Mouse (Mus musculus): ENCODE measurements around the gene Arhgef17.

Arhgef17 gene

DNA sequence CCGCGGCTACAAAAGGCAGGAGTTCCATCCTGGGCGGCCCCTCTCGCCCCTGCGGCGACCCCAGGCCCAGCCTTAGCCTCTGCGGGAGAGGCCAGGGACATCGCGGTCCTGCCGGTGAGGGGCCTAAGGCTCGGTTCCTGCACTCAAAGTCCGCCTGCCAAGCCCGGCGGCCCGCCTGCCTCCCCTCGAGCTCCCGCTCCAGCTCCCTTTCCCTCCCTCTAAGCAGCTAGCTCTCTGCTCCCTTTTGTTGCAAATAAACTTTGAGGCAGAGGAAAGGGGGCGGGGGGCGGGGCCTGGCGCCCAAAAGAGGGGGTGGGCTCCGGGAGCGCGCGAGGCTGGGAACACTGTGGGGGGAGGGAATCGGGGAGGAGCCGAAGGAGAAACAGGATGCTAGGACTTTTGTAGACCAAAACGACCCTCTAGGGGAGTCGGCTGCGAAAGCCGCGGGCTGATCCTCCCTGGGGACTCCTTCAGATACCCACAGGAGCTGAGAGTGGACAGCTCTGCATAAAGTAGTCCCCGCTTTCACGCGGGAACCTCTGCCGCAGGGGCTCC is at the start of gene Arhgef17:
TSS of gene Arhgef17 (minus strand) at position 182 of the 555 bp plus-strand sequence.
- peak; percentile 92 for DNase-seq (ENCODE audit: low read depth, low spot score)

- no peak for DNase-seq (ENCODE audit: low read depth, low spot score)
Observed at GRCm38 (mm10) chr7:100979175-100979574, 47.3 kb upstream of the Arhgef17 start.

DNA sequence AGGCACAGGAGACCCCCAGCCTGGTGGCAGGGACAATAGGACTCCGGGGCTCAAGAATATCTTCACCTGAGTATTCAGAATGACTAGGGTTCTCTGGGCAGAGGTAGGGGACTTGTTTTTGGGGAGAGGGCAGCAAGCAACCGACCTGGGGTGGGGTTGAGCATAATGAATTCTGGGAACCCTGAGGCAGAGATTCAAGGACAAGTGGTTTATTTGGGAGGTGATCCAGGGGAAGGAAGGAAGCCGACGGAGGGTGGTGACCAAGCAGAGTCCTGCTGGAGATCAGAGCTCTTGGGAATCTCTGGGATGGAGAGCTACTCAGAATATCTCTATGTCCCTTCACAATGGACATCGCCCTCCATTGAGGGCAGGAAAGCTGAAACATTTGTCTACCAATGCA is 46.3 kb upstream of the Arhgef17 start:
- no peak for DNase-seq (ENCODE audit: low read depth, low spot score)

DNA sequence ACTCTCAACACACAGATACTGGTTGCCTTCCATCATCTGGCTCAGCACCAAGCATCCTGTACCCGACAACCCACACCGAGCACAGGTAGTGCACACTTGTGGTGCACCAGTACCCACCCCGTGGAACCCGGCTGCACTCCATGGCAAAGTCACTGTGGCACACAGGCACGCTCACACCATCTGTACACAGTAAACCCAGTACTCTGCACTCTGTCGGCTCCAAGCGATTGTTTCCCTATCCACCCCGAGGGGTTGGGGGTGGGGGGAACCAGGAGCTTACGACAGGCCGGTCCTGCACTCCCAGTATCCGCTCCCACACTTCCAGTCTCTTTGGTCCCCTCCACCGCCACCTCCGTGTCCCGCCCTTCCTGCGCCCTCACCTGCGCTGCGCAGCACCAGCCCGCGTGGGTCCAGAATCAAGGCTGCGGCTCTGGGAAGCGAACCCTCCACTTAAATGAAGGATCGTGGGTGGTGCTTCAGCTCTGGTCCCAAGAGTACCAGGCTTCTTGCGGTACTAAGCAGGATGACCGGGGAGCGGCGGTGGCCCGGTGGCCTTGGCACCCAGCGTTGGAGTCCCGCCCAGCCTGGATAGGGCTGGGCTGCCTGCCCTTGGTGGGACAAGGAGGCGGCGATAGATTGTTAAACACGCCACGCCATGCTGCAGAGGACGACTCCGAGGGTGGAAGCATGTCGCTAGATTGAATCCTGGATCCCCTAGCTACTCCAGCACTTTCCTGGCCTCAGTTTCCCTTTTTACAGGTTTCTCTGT is 42.4 kb upstream of the Arhgef17 start, which contains the start of gene P2ry6:
TSS of gene P2ry6 (minus strand) at position 515 of the 769 bp plus-strand sequence.
- DNase-seq (ENCODE audit: low read depth, low spot score) = no peak

GRCm38 (mm10) chr7:100972875-100973274 is 41.0 kb upstream of the Arhgef17 start:
- DNase-seq (ENCODE audit: low read depth, low spot score) = no peak

- DNase-seq (ENCODE audit: low read depth, low spot score) = no peak
Observed at GRCm38 (mm10) chr7:100968874-100969659, 37.2 kb upstream of the Arhgef17 start.

GRCm38 (mm10) chr7:100968376-100968775 is 36.5 kb upstream of the Arhgef17 start:
- no peak for DNase-seq (ENCODE audit: low read depth, low spot score)

DNA sequence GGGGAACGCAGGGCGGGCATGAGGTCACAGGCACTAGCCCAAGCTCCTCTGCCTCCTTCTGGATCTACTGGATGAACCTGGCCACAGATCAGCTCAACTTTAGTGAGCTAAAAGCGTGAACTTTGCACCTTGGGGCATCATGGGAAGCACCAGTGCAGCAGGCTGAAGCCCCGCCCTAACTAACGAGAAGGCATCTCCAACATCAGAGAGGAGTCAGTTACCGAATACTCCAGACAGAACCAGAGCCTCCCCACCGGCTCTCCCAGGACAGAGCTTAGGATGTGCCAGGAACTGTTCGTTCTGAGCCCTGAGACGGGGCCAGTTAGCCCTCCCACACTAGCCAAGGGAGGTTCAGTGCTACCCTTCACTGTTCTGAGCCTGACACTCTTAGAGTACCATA is 35.9 kb upstream of the Arhgef17 start:
- no peak for DNase-seq (ENCODE audit: low read depth, low spot score)

GRCm38 (mm10) chr7:100966014-100966413 is 34.1 kb upstream of the Arhgef17 start:
- DNase-seq (ENCODE audit: low read depth, low spot score) = no peak

- peak; percentile 59 for DNase-seq (ENCODE audit: low read depth, low spot score)
Observed at GRCm38 (mm10) chr7:100965079-100965478, 33.2 kb upstream of the Arhgef17 start.

- no peak for DNase-seq (ENCODE audit: low read depth, low spot score)
Observed at GRCm38 (mm10) chr7:100964242-100964641, 32.3 kb upstream of the Arhgef17 start.

DNA sequence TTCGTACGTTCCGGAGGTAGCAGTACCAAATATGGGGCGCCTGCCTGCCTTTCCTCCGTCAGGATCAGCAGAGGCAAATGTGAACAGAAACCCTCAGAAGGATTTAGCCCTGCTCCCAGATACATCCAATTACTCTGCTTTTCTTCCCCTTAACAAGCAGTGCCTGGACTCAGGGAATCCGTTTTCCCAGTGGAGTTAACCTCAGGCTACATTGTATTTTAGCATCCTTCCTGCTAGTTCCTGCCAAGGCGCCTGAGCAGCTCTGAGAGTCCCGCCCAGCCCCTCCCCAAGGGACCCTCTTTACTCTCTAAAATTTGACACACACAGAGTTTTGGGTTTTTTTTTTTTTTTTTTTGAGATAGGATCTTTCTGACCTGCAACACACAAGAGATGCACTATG is 31.5 kb upstream of the Arhgef17 start:
- no peak for DNase-seq (ENCODE audit: low read depth, low spot score)

DNA sequence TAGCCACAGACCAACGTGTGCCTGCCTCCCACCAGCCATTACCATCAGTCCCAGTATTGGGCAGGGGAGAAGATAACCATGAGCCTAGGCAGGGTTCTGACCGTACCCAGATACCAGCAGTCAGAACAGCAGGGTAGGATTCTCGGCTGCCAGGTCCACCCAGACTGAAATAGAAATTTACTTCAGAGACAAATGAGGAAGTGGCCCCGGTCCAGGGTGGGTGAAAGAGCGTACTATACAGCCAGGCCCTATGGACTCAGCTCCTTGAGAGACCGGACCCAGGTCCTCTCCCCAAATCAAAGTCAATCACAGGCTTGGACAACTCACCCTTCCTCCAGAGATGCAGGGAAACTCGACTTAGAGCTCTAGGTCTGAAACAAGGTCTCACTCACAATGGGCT is 29.2 kb upstream of the Arhgef17 start:
- DNase-seq (ENCODE audit: low read depth, low spot score) = no peak

GRCm38 (mm10) chr7:100960462-100960861 is 28.6 kb upstream of the Arhgef17 start:
- DNase-seq (ENCODE audit: low read depth, low spot score) = no peak

GRCm38 (mm10) chr7:100958426-100958825 is 26.5 kb upstream of the Arhgef17 start:
- peak; percentile 31 for DNase-seq (ENCODE audit: low read depth, low spot score)

GRCm38 (mm10) chr7:100952686-100953085 is 20.8 kb upstream of the Arhgef17 start:
- DNase-seq (ENCODE audit: low read depth, low spot score) = no peak

GRCm38 (mm10) chr7:100951903-100952302 is 20.0 kb upstream of the Arhgef17 start:
- DNase-seq (ENCODE audit: low read depth, low spot score) = no peak

DNA sequence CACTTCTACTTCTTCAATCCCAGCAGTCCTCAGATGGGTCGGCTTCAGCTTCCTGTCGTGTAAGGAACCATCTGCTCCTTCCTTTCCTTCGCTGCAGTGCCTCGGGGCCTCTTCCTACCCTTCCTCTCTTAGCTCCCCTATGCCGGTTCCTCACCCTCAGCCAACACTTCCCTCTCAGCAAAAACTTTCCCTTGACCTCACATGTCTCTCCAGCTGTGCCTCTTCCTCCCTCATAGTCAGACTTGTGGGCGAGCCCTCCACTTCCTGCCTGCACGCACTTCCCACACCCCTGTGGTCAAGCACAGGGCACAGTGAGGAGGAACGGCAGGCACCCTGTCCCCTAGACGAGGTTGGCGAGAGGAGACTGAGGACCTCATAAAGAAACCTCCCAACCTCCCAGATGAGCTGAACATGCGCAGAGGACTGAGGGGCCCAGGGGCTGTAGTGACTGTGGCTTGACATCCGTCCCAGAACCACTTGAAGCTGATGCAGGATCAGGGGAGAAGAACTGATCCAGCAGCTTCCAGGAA is 18.6 kb upstream of the Arhgef17 start:
- DNase-seq (ENCODE audit: low read depth, low spot score) = no peak

- DNase-seq (ENCODE audit: low read depth, low spot score) = no peak
Observed at GRCm38 (mm10) chr7:100950031-100950430, 18.1 kb upstream of the Arhgef17 start.

GRCm38 (mm10) chr7:100944738-100945137 is 12.8 kb upstream of the Arhgef17 start:
- no peak for DNase-seq (ENCODE audit: low read depth, low spot score)

DNA sequence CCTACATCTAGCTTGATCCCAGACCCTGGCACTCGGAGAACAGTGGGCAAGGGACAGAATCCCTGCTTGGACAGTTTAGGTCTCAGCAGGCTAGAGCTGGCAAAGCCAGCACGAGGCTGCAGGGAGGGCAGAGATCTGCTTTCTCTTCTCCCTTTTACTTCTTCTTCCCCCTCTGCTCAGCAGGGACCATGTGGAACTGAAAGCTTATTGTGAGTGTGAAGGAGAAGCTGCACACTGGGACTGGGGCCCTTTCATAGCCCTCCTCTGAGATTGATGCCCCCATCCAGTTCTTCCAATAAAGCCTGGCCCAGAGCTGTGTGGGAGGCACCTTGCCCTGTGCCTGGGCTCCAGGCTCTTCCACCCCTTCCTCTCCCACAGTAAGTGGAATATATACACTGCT is 12.4 kb upstream of the Arhgef17 start:
- no peak for DNase-seq (ENCODE audit: low read depth, low spot score)
